Mouse (Mus musculus) CH12.LX (cell line): ENCODE results near the gene Tcp11l2. TPM values are rescaled to one million over a fixed set of nuclear protein-coding genes. Genes with fewer than 3 reads are reported as not detected.

Experiments
- DNase-seq: peaks from one replicate; pipeline ENCODE4 v3.0.0-alpha.2; 2013; ENCODE audit errors: extremely low read depth
- H3K27ac ChIP-seq: 2 replicates; pipeline ENCODE4 v1.5.1; 2012; ENCODE audit warnings: low read depth, mild to moderate bottlenecking, control low read depth, moderate library complexity; ENCODE audit not compliant: insufficient read depth
- H3K27me3 ChIP-seq: replicated peaks from 2 replicates; pipeline ENCODE3; 2012; ENCODE audit warnings: inconsistent platforms
- H3K36me3 ChIP-seq, 2 experiments: replicated peaks in 1 of 2; 2 replicates each; pipeline versions ENCODE3 to v1.6.1; 2012; ENCODE audit warnings: inconsistent platforms in 1 of 2, low read length in 1 of 2, mild to moderate bottlenecking in 1 of 2, mixed read lengths in 1 of 2, moderate library complexity in 1 of 2; ENCODE audit not compliant: control insufficient read depth in 1 of 2, insufficient read depth in 1 of 2
- H3K4me1 ChIP-seq, 2 experiments: 2 replicates each; pipeline ENCODE4 v1.6.1; 2012; ENCODE audit warnings: inconsistent platforms in 1 of 2, moderate library complexity in 1 of 2; ENCODE audit not compliant: insufficient read depth in 2 of 2, control insufficient read depth in 1 of 2
- H3K4me2 ChIP-seq: 2 replicates; pipeline ENCODE4 v1.6.1; 2012; ENCODE audit warnings: low read depth, mild to moderate bottlenecking, control low read depth; ENCODE audit not compliant: poor library complexity, insufficient read depth, severe bottlenecking
- H3K4me3 ChIP-seq, 3 experiments: fragments of 150-350 bp in 1 of 3; sonication (generic) in 1 of 3; replicated peaks in 1 of 3; 2 replicates each; pipeline versions ENCODE3 to v1.5.1; 2011 to 2012; ENCODE audit warnings: low read depth in 2 of 3, low read length in 2 of 3, mild to moderate bottlenecking in 2 of 3, moderate library complexity in 2 of 3, control low read depth in 1 of 3, improper control_type of control experiment in 1 of 3, inconsistent platforms in 1 of 3, mixed read lengths in 1 of 3; ENCODE audit not compliant: poor library complexity in 1 of 3
- H3K79me2 ChIP-seq: replicated peaks from 2 replicates; pipeline ENCODE4 v1.6.1; 2012; ENCODE audit warnings: mild to moderate bottlenecking, moderate library complexity; ENCODE audit not compliant: control insufficient read depth, poor library complexity, insufficient read depth, severe bottlenecking; ENCODE audit errors: extremely low read depth
- H3K9ac ChIP-seq: 2 replicates; pipeline ENCODE4 v1.6.1; 2012; ENCODE audit warnings: low read depth, mild to moderate bottlenecking, control low read depth, moderate library complexity; ENCODE audit not compliant: insufficient read depth
- H3K9me3 ChIP-seq: replicated peaks from 2 replicates; pipeline ENCODE3; 2012; ENCODE audit warnings: low read length, inconsistent platforms, mixed read lengths
- BHLHE40 ChIP-seq: IDR thresholded peaks from 2 replicates; pipeline ENCODE4 v1.6.1; 2011; ENCODE audit warnings: mild to moderate bottlenecking, low read depth, low read length, improper control_type of control experiment
- CHD1 ChIP-seq: IDR thresholded peaks from 2 replicates; pipeline ENCODE4 v1.6.1; 2012; ENCODE audit warnings: low read depth, low read length, improper control_type of control experiment, inconsistent platforms
- CHD2 ChIP-seq: IDR thresholded peaks from 2 replicates; pipeline ENCODE4 v1.6.1; 2011; ENCODE audit warnings: low read length, improper control_type of control experiment
- ELF1 ChIP-seq: IDR thresholded peaks from 2 replicates; pipeline ENCODE4 v1.6.1; 2014; ENCODE audit warnings: low read depth, mild to moderate bottlenecking, inconsistent platforms, low read length, improper control_type of control experiment
- MAFK ChIP-seq: IDR thresholded peaks from 2 replicates; pipeline ENCODE4 v1.6.1; 2011; ENCODE audit warnings: low read length, improper control_type of control experiment; ENCODE audit not compliant: insufficient replicate concordance
- MAX ChIP-seq: IDR thresholded peaks from 2 replicates; pipeline ENCODE4 v1.6.1; 2011; ENCODE audit warnings: low read length, improper control_type of control experiment
- MAZ ChIP-seq: IDR thresholded peaks from 2 replicates; pipeline ENCODE4 v1.6.1; 2012; ENCODE audit warnings: low read depth, mild to moderate bottlenecking, inconsistent platforms, low read length, improper control_type of control experiment, moderate library complexity
- MXI1 ChIP-seq: IDR thresholded peaks from 2 replicates; pipeline ENCODE4 v1.6.1; 2011; ENCODE audit warnings: mild to moderate bottlenecking, low read depth, low read length, improper control_type of control experiment
- MYC ChIP-seq: IDR thresholded peaks from 2 replicates; pipeline ENCODE4 v1.6.1; 2011; ENCODE audit warnings: low read depth, mild to moderate bottlenecking, improper control_type of control experiment, low read length
- PAX5 ChIP-seq: IDR thresholded peaks from 2 replicates; pipeline ENCODE4 v1.6.1; 2012; ENCODE audit warnings: low read length, inconsistent platforms, mixed read lengths
- RAD21 ChIP-seq: IDR thresholded peaks from 2 replicates; pipeline ENCODE4 v1.6.1; 2011; ENCODE audit warnings: low read depth, mild to moderate bottlenecking, low read length, improper control_type of control experiment, moderate library complexity
- SIN3A ChIP-seq: IDR thresholded peaks from 2 replicates; pipeline ENCODE4 v1.6.1; 2012; ENCODE audit warnings: low read length, improper control_type of control experiment, inconsistent platforms
- ZKSCAN1 ChIP-seq: IDR thresholded peaks from 2 replicates; pipeline ENCODE4 v1.6.1; 2012; ENCODE audit warnings: low read depth, inconsistent platforms, low read length, improper control_type of control experiment, borderline replicate concordance
- ZMIZ1 ChIP-seq: IDR thresholded peaks from 2 replicates; pipeline ENCODE4 v1.6.1; 2012; ENCODE audit warnings: low read depth, mild to moderate bottlenecking, inconsistent platforms, low read length, improper control_type of control experiment
- dilution Hi-C: fragments of 300-500 bp; cut with MboI; formaldehyde crosslinking; loops from 2 replicates; pipeline ENCODE4 v1.14.3; 2020; ENCODE audit warnings: low sequenced_read_pairs; ENCODE audit not compliant: extremely low pct_unique_long_range_greater_than_20kb, extremely low pct_ligation_motif_present
- in situ Hi-C: fragments of 300-500 bp; cut with MboI; formaldehyde crosslinking; loops from 3 replicates; pipeline ENCODE4 v1.14.3; 2019; ENCODE audit warnings: low sequenced_read_pairs, low pct_ligation_motif_present, low pct_unique_long_range_greater_than_20kb, mixed read lengths
- polyA plus RNA-seq: library from polyadenylated mRNA; unstranded; fragments of >175 nt; gene quantifications from 2 replicates; pipeline ENCODE4 v1.2.1, GENCODE M21; 2012; ENCODE audit warnings: low read depth; ENCODE audit not compliant: insufficient read length
- total RNA-seq, 2 experiments: library from RNA; depleted of rRNA; stranded (reverse); fragments of 300-350 nt in 1 of 2; fragments of >200 nt in 1 of 2; gene quantifications; 2 replicates each; pipeline ENCODE4 v1.2.3; 2012 to 2014

Gene Tcp11l2
- total and polyA plus RNA-seq, 3 experiments: 2.6 to 6.0 (median 2.9) TPM

GRCm38 (mm10) chr10:84577071-84577727 is 773 bp downstream of the Tcp11l2 start:
- dilution Hi-C loops: no loop called here

GRCm38 (mm10) chr10:84578738-84579137 is 2.3 kb downstream of the Tcp11l2 start:
- peaks cover 4% of the 10 kb centered on the region for H3K27me3 ChIP-seq
- TF ChIP-seq SIN3A (no peak), MXI1 (no peak), PAX5 (no peak), MYC (no peak), MAFK (no peak), CHD2 (no peak), ZMIZ1 (no peak), ZKSCAN1 (no peak)
- no peaks in the 10 kb centered on the region for H3K36me3 ChIP-seq
- H3K27ac ChIP-seq: no peak overlapping the region
- H3K9me3 ChIP-seq: peaks cover 2% of the 10 kb centered on the region
- H3K4me3 ChIP-seq: no peak overlapping the region
- H3K9ac ChIP-seq: no peak overlapping the region
- in situ Hi-C loops: no loop called here
- no peaks in the 10 kb centered on the region for H3K79me2 ChIP-seq
- dilution Hi-C loops: no loop called here
- no peak overlapping the region for H3K4me2 ChIP-seq
- H3K4me1 ChIP-seq: peaks cover 6 to 30% of the 10 kb centered on the region in 2 experiments
- no peak for DNase-seq

More at GRCm38 (mm10) chr10:84577071-84577727, 773 bp downstream of the Tcp11l2 start:
- Histone ChIP-seq H3K4me2 (peak overlapping the region; percentile 60), H3K27me3 (peaks cover 4% of the 10 kb centered on the region), H3K4me3 (peak overlapping the region; percentile 78 to 93 (median 88)), H3K4me1 (peaks cover 6 to 45% of the 10 kb centered on the region in 2 experiments), H3K27ac (peak overlapping the region; percentile 29; the same call in 1 of the 2 replicates), H3K9ac (peak overlapping the region; percentile 60), H3K36me3 (no peaks in the 10 kb centered on the region), H3K79me2 (no peaks in the 10 kb centered on the region), H3K9me3 (no peaks in the 10 kb centered on the region)
- DNase-seq: peak; percentile 65
- peak; percentile 42; the same call in 1 of the 2 replicates for TF ChIP-seq ELF1
- peak; percentile 75; the same call in 1 of the 2 replicates for TF ChIP-seq SIN3A
- peak; percentile 67; the same call in 1 of the 2 replicates for TF ChIP-seq MAZ
- TF ChIP-seq CHD2: 0 out of 2 replicates have a peak, but pooled peaks have one; percentile 40
- peak; percentile 85; the same call in 1 of the 2 replicates for TF ChIP-seq MXI1
- peak; percentile 71 for TF ChIP-seq BHLHE40
- peak; percentile 88 for TF ChIP-seq MAX
- TF ChIP-seq RAD21: no peak
- TF ChIP-seq CHD1: no peak
- in situ Hi-C loops: no loop called here
